Mouse (Mus musculus): ENCODE results near the gene Mad1l1. TPM values are rescaled to one million over a fixed set of nuclear protein-coding genes. Genes with fewer than 3 reads are reported as not detected.
"Not testable (repeated sequence)": the region's sequence is repeated elsewhere in the genome, so short reads cannot be mapped to it uniquely, and the experiment has no call there.

The Mad1l1 gene
- total RNA-seq (2021), result 1 to 10 TPM; 8.4 to 8.5 TPM
- long read RNA-seq, experiment 1, transcript Mad1l1-201 (18 exons, 2,640 nt), result major isoform, 5 of 22 reads
- long read RNA-seq, experiment 1, partial matches to known transcripts, result 2 of 22 reads
- long read RNA-seq, experiment 1, other reads (novel, unspliced or antisense), result 15 of 22 reads
- long read RNA-seq, experiment 2, partial matches to known transcripts, result 0 of 10 reads
- long read RNA-seq, experiment 2, other reads (novel, unspliced or antisense), result 7 of 10 reads

- DNase-seq, result peak; percentile 95 to 97
These were observed at the start of gene Mad1l1, which contains the start of gene Nudt1 for GRCm38 (mm10) chr5:140321042-140321755. TSS of gene Mad1l1 (minus strand) at chr5:140321552. TSS of gene Nudt1 (plus strand) at chr5:140321656.

GRCm38 (mm10) chr5:140370446-140371254 lies 49.3 kb upstream of the Mad1l1 start:
- peak; percentile 52 to 69 for DNase-seq

GRCm38 (mm10) chr5:140369466-140369865 lies 48.1 kb upstream of the Mad1l1 start:
- DNase-seq, result no peak

GRCm38 (mm10) chr5:140368926-140369325 lies 47.6 kb upstream of the Mad1l1 start:
- DNase-seq, result no peak

GRCm38 (mm10) chr5:140368126-140368525 lies 46.8 kb upstream of the Mad1l1 start:
- DNase-seq, result not testable (repeated sequence)

- no peak for DNase-seq
These were observed 43.1 kb upstream of the Mad1l1 start for GRCm38 (mm10) chr5:140364415-140364814.

- DNase-seq, result no peak
These were observed 38.8 kb upstream of the Mad1l1 start for GRCm38 (mm10) chr5:140359930-140360674.

- no peak for DNase-seq
These were observed 36.1 kb upstream of the Mad1l1 start for GRCm38 (mm10) chr5:140357466-140357865.

- no peak for DNase-seq
These were observed 34.6 kb upstream of the Mad1l1 start for GRCm38 (mm10) chr5:140355934-140356333.

- no peak for DNase-seq
These were observed 31.0 kb upstream of the Mad1l1 start for GRCm38 (mm10) chr5:140352352-140352751.

- no peak for DNase-seq
These were observed 29.6 kb upstream of the Mad1l1 start for GRCm38 (mm10) chr5:140350731-140351497.

- DNase-seq, result no peak
These were observed 28.5 kb upstream of the Mad1l1 start for GRCm38 (mm10) chr5:140349882-140350281.

GRCm38 (mm10) chr5:140346050-140346449 lies 24.7 kb upstream of the Mad1l1 start:
- no peak for DNase-seq

- no peak for DNase-seq
These were observed 23.9 kb upstream of the Mad1l1 start for GRCm38 (mm10) chr5:140345244-140345643.

- no peak for DNase-seq
These were observed 21.5 kb upstream of the Mad1l1 start for GRCm38 (mm10) chr5:140342880-140343279.

- no peak for DNase-seq
These were observed 18.5 kb upstream of the Mad1l1 start for GRCm38 (mm10) chr5:140339836-140340235.

- DNase-seq, result no peak
These were observed 17.4 kb upstream of the Mad1l1 start for GRCm38 (mm10) chr5:140338779-140339178.

- peak in 1 of 2 experiments; percentile 57 for DNase-seq
These were observed 15.3 kb upstream of the Mad1l1 start for GRCm38 (mm10) chr5:140336680-140337079.

GRCm38 (mm10) chr5:140333631-140334030 lies 12.3 kb upstream of the Mad1l1 start:
- no peak for DNase-seq

GRCm38 (mm10) chr5:140332519-140332918 lies 11.2 kb upstream of the Mad1l1 start:
- no peak for DNase-seq
